Mouse (Mus musculus) thymus, adult 2 months (tissue): ENCODE results near the gene Tomt.

Experiments
- CTCF ChIP-seq: fragments of 200-500 bp; IDR thresholded peaks from 2 replicates; pipeline ENCODE4 v1.5.1; 2012; ENCODE audit warnings: mild to moderate bottlenecking, control low read depth, low read length, moderate library complexity, borderline replicate concordance; ENCODE audit not compliant: control insufficient read depth, poor library complexity, insufficient read depth; ENCODE audit errors: extremely low read depth
- POLR2A ChIP-seq: fragments of 200-500 bp; IDR thresholded peaks from 2 replicates; pipeline ENCODE4 v1.6.1; 2012; ENCODE audit warnings: mild to moderate bottlenecking, low read length, control low read depth, moderate library complexity; ENCODE audit not compliant: control insufficient read depth, poor library complexity, insufficient read depth; ENCODE audit errors: extremely low read depth

DNA sequence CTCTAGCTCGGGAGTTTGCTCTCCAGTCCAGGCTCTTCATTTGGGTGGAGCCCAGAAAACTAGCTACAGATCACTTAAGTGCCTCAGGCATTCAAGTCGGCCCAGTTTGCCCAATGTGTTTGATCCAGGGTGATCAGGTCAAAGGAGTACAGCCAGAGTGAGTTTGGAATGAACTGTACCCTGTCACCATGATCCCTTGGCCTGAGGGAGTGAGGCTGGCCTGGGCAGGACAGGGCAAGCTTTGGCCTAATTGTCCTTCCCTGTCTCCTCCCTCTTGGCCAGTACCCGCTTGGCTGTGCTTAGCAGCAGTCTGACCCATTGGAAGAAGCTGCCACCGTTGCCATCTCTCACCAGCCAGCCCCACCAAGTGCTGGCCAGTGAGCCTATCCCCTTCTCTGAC, 4.0 kb upstream of the Tomt start:
- TF ChIP-seq CTCF (no peak), POLR2A (no peak)
